Comparison of ENCODE assay signal across 29 mouse cellular contexts in the genomic region with DNA sequence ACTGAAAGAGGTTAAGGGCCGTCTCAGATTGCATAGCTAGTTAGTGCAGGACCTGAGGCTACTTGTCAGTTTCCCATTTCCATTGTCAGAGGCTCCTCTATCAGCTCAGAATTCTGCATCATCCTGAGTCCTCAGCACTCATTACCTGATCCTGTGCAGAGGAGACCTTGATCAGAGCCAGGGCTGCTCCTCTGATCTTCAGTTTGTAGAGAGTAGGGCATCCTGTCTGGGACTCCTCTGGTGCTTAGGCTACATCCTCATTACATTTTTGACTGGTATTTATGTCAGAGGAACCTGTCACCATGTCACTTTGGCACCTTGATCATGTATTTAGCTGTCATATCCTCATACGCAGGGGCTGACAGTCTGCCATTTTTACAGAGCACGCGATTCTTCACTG.
"Had no signal": no experiment of that assay in that cellular context is flagged by ENCODE, and none has a peak within 500 bp of the region (broad histone marks: within the 10 kb centered on the region; RNA-seq: fewer than 3 reads in every experiment).

No protein-coding gene starts in this region.

- H3K9me3 ChIP-seq: limb, embryonic 10.5 days; limb, embryonic 12.5 days; limb, embryonic 13.5 days; limb, embryonic 15.5 days; liver, embryonic 12.5 days; liver, embryonic 13.5 days; liver, embryonic 15.5 days; lung, embryonic 15.5 days; midbrain, embryonic 10.5 days; midbrain, embryonic 12.5 days; neural tube, embryonic 12.5 days had no signal

- H3K27ac ChIP-seq: left cerebral cortex, adult 2 months; limb, embryonic 10.5 days; limb, embryonic 12.5 days; limb, embryonic 13.5 days; limb, embryonic 15.5 days; liver, embryonic 12.5 days; liver, embryonic 13.5 days; liver, embryonic 14.5 days; liver, embryonic 15.5 days; lung, embryonic 15.5 days; macrophage; midbrain, embryonic 10.5 days; midbrain, embryonic 12.5 days; neural tube, embryonic 12.5 days had no signal

- H3K27me3 ChIP-seq: limb, embryonic 12.5 days; limb, embryonic 13.5 days; limb, embryonic 15.5 days; liver, embryonic 12.5 days; liver, embryonic 13.5 days; liver, embryonic 15.5 days; lung, embryonic 15.5 days; megakaryocyte, embryonic 14.5 days; midbrain, embryonic 12.5 days; neural tube, embryonic 12.5 days had no signal

- H3K36me3 ChIP-seq: limb, embryonic 10.5 days; limb, embryonic 12.5 days; limb, embryonic 13.5 days; limb, embryonic 15.5 days; liver, embryonic 12.5 days; liver, embryonic 13.5 days; liver, embryonic 15.5 days; lung, embryonic 15.5 days; midbrain, embryonic 10.5 days; midbrain, embryonic 12.5 days; neural tube, embryonic 12.5 days had no signal

- H3K4me2 ChIP-seq: limb, embryonic 12.5 days; limb, embryonic 13.5 days; limb, embryonic 15.5 days; liver, embryonic 11.5 days; liver, embryonic 12.5 days; liver, embryonic 13.5 days; liver, embryonic 15.5 days; lung, embryonic 14.5 days; lung, embryonic 15.5 days; midbrain, embryonic 12.5 days; neural tube, embryonic 12.5 days had no signal

- DNase-seq: layer of hippocampus, postnatal 36 days; left cerebral cortex, postnatal 4 days; liver; liver, embryonic 13.5 days; liver, postnatal 0 days; lung, adult 18-20 months; lung, adult 2 months; lung, embryonic 14.5 days; lung, postnatal 10 days; lung, postnatal 14 days; lung, postnatal 36 days; lung, postnatal 4 days had no signal

- H3K9ac ChIP-seq: limb, embryonic 12.5 days; limb, embryonic 13.5 days; limb, embryonic 15.5 days; liver, embryonic 12.5 days; liver, embryonic 13.5 days; liver, embryonic 14.5 days; liver, embryonic 15.5 days; liver, postnatal 0 days; lung, embryonic 14.5 days; lung, embryonic 15.5 days; midbrain, embryonic 12.5 days; neural tube, embryonic 12.5 days had no signal

- H3K4me3 ChIP-seq: left cerebral cortex, adult 2 months; limb, embryonic 10.5 days; limb, embryonic 12.5 days; limb, embryonic 13.5 days; limb, embryonic 15.5 days; liver, embryonic 12.5 days; liver, embryonic 13.5 days; liver, embryonic 15.5 days; lung, embryonic 15.5 days; megakaryocyte, embryonic 14.5 days; midbrain, embryonic 10.5 days; midbrain, embryonic 12.5 days; myocyte; neural tube, embryonic 12.5 days had no signal

- H3K4me1 ChIP-seq: limb, embryonic 10.5 days; limb, embryonic 12.5 days; limb, embryonic 13.5 days; limb, embryonic 15.5 days; liver, embryonic 12.5 days; liver, embryonic 13.5 days; liver, embryonic 15.5 days; lung, embryonic 15.5 days; midbrain, embryonic 10.5 days; midbrain, embryonic 12.5 days; neural tube, embryonic 12.5 days had no signal

- ATAC-seq: liver, embryonic 12.5 days; liver, postnatal 0 days; lung, postnatal 0 days had no signal
